Mouse (Mus musculus): ENCODE data around the gene Nupr1. TPM values are rescaled to one million over a fixed set of nuclear protein-coding genes. Genes with fewer than 3 reads are reported as not detected.

Nupr1 gene
- total RNA-seq, 2 experiments from 2014 or later = 17.6 to 21.0 TPM

DNA sequence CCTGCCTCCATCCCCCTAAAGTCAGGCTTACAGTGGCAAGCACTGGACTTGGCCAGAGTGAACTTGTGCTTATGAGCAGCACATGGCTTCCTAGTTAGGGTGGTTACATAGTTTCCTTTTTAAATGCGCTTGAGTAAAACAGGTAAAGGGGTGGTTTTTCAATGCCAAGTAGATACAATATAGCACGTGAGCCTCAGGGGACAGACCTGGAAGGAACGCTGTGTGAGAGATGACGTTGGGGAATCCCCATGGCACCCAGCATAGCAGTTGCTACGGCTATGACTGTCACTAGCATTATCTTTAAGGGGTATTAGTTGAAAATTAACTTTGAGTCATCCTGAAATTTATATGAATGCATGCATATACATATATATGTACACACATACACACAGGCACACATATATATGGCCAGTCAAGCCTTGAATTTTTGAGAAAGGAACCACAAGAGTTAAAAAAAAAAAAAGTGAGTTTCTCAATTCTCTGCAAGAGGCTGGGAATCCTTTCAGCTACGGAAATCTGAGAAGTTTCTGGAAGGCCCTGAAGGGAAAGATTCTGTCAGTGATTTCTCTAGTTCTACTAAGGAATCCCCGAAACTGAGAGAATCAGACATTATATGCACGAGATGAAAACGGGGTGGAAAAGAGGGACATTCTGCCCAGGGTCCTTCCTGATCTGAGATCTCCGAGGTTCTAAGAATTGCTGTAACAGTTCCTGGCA, 10.9 kb downstream of the Nupr1 start:
- intact Hi-C loops (cut with DNase I) = no loop called here
- Histone ChIP-seq H3K27ac (no peak overlapping the region), H3K4me3 (no peak overlapping the region)
- DNase-seq (ENCODE audit: extremely low spot score in 1 of 2, low spot score in 2 of 2) = no peak
- no peak for TF ChIP-seq CTCF (IDR thresholded peaks at IDR 0.05)

DNA sequence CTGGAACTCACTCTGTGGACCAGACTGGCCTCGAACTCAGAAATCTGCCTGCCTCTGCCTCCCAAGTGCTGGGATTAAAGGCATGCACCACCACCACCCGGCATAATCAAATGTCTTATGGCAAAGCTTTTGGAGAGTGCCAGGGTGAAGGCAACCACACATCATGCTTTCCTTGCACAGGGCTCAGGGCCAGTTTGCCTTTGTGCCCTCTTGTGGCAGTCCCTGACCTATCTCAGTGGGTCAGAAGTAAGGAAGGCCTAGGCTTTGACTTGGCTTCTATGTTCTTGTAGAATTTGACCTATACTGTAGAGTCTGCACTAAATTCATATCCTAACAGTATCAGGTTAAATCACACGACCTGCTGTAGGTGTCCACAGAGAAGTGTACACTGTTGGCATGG, 14.0 kb downstream of the Nupr1 start:
- TF ChIP-seq CTCF (IDR thresholded peaks at IDR 0.05) = no peak; the same call in 1 of the 2 replicates
- no peak overlapping the region for H3K27ac ChIP-seq
- no peak overlapping the region for H3K4me3 ChIP-seq
- no peak for DNase-seq (ENCODE audit: extremely low spot score in 1 of 2, low spot score in 2 of 2)
- intact Hi-C loops (cut with DNase I) = no loop called here

DNA sequence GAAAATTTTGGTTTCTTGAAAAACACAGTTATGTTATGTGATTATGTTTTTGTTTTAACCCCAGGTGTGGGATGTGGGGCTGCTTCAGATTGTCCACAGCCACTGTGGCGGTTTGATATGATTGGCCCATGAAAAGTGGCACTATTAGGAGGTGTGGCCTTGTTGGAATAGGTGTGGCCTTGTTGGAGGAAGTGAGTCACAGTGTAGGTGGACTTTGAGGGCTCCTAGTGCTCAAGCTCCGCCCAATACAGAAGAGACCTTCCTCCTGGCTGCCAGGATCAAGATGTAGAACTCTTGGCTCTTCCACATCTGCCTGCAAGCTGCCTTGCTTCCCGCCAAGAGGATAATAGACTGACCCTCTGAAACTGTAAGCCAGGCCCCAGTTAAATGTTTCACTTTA, 17.9 kb downstream of the Nupr1 start:
- Histone ChIP-seq H3K27ac (no peak overlapping the region), H3K4me3 (no peak overlapping the region)
- no peak for DNase-seq (ENCODE audit: extremely low spot score in 1 of 2, low spot score in 2 of 2)
- intact Hi-C loops (cut with DNase I) = no loop called here
- no peak for TF ChIP-seq CTCF (IDR thresholded peaks at IDR 0.05)

DNA sequence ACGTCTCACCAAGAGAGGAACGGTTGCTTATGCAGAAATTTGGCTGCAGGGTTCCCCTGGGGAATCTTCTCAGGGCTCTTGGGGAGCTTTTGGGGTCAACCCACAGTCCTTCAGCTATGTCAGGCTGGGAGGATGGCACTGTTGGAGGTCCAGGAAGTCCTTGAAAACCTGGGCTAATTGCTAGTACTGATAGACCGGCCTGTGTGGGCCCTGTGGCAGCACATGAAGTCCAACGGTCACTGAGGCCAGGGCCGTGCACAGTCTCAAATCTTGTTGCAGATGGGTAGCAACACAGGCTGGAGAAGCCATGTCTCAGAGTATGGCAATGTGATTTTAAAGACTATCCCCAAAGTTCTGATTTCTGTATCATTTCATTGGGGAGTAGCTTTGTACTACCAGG, 22.9 kb downstream of the Nupr1 start:
- intact Hi-C loops (cut with DNase I) = loop anchor here (10.0 kb wide), 1 partner anchor 557 kb away; no protein-coding TSS in a partner anchor
- no peak for DNase-seq (ENCODE audit: extremely low spot score in 1 of 2, low spot score in 2 of 2)
- no peak for TF ChIP-seq CTCF (IDR thresholded peaks at IDR 0.05)
- Histone ChIP-seq H3K4me3 (no peak overlapping the region), H3K27ac (no peak overlapping the region)

DNA sequence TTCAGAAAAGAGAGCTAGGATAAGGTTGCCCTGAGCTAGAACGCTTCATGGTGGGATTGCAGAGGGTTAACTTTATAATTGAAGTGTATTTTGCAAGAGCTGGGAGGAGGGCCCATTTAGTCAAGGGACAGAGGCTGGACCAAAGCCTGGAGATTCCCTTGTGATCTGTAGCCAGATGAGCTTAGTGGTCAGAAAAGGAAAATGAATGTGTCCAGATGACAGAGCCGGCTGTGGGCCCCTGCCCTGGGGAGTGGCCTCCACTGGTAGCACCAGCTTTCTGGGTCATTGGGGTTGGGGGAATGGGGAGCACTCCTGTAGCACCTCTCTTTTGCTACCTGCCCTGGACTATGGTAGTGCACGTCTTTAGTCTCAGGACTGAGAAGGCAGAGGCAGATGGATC, 23.6 kb downstream of the Nupr1 start:
- intact Hi-C loops (cut with DNase I) = loop anchor here (10.0 kb wide), 1 partner anchor 558 kb away; no protein-coding TSS in a partner anchor

DNA sequence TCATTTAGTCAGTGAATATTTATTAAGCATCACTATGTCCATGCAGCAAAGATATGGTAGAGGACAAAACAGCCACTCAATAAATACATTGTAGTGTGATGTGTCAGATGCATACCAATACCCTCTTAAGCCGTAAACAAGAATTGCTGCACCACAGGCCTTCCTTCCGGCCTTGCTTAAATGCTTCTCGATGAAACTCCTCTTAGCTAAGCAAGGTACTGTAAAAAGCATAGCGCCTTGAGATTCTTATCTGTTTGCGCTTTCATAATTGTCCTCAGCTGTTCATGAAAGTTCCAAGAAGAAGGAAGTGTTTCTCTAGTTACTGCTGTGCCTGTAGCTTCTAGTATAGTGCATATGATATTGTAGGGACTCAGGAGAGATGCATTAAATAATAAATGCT, 24.1 kb downstream of the Nupr1 start:
- Histone ChIP-seq H3K4me3 (no peak overlapping the region), H3K27ac (no peak overlapping the region)
- no peak for TF ChIP-seq CTCF (IDR thresholded peaks at IDR 0.05)
- intact Hi-C loops (cut with DNase I) = loop anchor here (10.0 kb wide), 1 partner anchor 558 kb away; no protein-coding TSS in a partner anchor
- no peak for DNase-seq (ENCODE audit: extremely low spot score in 1 of 2, low spot score in 2 of 2)

More for the DNA sequence above, 23.6 kb downstream of the Nupr1 start:
- Histone ChIP-seq H3K27ac (no peak overlapping the region), H3K4me3 (no peak overlapping the region)
- no peak for DNase-seq (ENCODE audit: extremely low spot score in 1 of 2, low spot score in 2 of 2)
- no peak for TF ChIP-seq CTCF (IDR thresholded peaks at IDR 0.05)

DNA sequence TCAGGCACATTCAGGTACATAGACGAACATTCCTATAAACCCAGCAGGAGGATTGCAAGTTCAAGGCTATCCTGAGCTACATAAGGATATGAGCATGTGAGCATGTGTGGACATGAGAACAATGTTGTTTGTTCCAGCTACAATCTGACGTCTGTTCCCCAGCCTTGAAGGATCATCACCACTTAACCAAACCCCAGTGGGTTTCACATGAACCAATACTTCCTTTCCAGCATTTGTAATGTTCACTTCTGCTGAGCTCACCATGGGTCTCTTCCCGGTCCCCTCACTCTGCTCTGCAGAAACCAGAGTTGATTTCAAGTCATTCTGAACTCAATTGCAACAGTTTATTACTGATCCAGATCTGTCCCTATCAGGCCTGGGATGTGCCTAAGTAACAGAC, 28.0 kb downstream of the Nupr1 start:
- no peak overlapping the region for H3K4me3 ChIP-seq
- no peak overlapping the region for H3K27ac ChIP-seq
- TF ChIP-seq CTCF (IDR thresholded peaks at IDR 0.05) = no peak
- DNase-seq (ENCODE audit: extremely low spot score in 1 of 2, low spot score in 2 of 2) = no peak
- intact Hi-C loops (cut with DNase I) = loop anchor here (10.0 kb wide), 1 partner anchor 562 kb away; no protein-coding TSS in a partner anchor

DNA sequence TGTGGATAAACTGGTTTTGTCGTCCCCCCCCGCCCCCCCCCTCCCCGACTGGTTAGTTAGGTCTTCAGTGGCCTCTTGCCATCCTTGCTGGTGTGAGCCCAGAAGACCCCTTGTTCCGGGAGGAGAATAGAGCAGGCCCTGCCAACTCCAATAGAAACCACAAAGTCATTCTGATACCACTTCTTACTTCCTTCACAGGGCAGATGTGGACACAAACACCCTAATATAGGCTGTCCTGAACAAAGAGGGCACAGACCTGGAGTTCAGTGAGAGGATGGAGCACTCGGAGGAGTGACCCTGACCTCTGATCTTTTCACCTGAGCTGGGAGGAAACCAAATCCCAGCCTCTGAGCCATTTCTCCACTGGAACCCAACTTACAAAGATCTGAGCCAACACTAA, 28.8 kb downstream of the Nupr1 start:
- no peak overlapping the region for H3K27ac ChIP-seq
- H3K4me3 ChIP-seq = no peak overlapping the region
- no peak for TF ChIP-seq CTCF (IDR thresholded peaks at IDR 0.05)
- DNase-seq (ENCODE audit: extremely low spot score in 1 of 2, low spot score in 2 of 2) = no peak
- intact Hi-C loops (cut with DNase I) = loop anchor here (10.0 kb wide), 1 partner anchor 563 kb away; no protein-coding TSS in a partner anchor

DNA sequence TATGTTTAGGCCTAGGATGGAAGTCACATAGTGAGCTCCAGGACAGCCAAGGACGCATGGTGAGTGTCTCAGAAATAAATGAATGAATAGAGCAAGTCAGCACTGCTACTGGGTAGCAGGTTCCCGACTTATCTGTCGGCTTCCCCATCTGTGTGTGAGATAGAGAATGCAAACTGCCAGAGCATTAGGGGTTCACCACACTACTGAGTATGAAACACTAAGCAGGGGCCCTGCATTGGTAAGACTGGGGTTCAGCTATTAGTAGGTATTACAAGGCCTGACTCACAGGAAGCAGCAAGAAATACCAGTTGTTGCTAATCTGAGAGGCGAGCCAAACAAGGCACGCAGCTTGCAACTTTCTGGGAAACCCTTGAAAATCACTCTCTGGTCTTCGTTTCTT, 31.7 kb downstream of the Nupr1 start:
- intact Hi-C loops (cut with DNase I) = no loop called here
- no peak overlapping the region for H3K4me3 ChIP-seq
- H3K27ac ChIP-seq = no peak overlapping the region
- DNase-seq (ENCODE audit: extremely low spot score in 1 of 2, low spot score in 2 of 2) = no peak
- no peak for TF ChIP-seq CTCF (IDR thresholded peaks at IDR 0.05)

DNA sequence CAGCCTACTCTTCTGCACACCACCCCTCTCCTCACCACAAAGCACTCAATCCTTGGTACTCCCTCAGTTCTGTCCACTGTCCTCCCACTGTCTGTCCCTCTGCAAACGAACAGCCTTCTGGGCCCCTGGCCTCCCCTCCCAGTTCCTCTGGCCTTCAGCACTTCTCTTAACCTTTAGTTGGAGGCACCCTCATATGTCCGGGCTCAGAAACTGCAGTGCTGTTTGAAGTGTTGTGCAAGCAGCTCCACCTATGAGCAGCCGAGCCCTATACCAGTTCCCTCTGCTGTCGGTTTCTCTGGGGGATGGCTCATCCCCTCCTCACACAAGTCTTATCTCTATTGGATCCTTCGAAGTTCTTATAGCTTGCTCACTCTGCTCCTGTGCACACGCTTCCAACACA, 34.2 kb downstream of the Nupr1 start:
- no peak for TF ChIP-seq CTCF (IDR thresholded peaks at IDR 0.05)
- intact Hi-C loops (cut with DNase I) = no loop called here
- H3K4me3 ChIP-seq = no peak overlapping the region
- H3K27ac ChIP-seq = no peak overlapping the region
- no peak for DNase-seq (ENCODE audit: extremely low spot score in 1 of 2, low spot score in 2 of 2)

DNA sequence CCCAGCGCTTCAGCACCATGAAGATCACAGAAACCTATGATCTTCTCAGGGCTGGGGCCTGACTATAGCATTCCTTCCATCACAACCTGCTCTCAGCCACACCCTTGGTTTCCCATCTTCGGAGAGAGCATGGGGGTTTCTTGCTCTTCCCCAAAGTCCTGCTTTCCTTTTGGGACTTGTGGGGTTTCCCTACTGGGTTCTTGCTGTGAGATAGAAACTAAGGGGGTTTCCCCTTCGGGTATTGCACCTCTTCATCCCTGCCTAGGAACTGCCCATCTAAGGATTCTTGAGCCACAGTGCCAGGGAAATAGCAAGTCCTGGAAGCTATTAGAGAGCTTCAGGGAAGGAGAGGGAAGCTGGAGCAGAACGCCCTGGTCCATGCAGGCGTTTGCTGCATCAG, 34.8 kb downstream of the Nupr1 start:
- intact Hi-C loops (cut with DNase I) = no loop called here
- H3K27ac ChIP-seq = no peak overlapping the region
- H3K4me3 ChIP-seq = no peak overlapping the region
- DNase-seq (ENCODE audit: extremely low spot score in 1 of 2, low spot score in 2 of 2) = no peak
- TF ChIP-seq CTCF (IDR thresholded peaks at IDR 0.05) = no peak

DNA sequence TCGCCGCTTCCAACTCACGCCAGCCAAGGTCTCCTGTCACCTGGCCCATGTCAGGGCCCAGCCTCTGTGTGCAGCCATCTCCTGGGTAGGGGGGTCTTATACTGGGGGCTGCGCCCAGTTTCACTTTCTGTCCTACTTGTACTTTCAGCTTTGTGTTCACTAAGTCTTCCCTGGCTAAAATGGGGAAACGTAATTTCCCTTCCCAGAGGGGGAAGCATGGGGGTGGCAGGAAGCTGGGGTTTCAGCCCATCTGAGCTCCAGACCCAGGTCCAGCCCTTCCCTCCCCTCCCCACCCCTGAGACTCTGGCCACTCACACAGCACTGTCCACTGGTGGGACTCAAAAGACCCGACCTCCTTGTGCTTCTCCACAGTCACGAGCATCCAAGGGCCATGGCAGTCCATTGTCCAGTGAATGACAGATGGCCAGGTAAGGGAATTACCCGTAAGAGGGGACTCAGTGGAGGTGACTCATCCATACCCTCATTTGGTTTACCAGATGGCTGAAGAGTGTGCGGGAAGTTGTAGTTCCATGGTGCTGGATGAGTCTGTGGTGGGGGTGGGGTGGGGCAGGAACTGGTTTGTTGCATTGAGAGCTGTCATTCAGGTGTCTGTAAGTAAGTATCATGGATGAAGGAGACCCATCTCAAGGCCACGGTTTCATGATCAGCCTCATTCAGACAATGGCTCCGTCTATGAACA, 35.6 kb downstream of the Nupr1 start, which contains the start of gene Il27:
TSS of gene Il27 (minus strand) at position 80 of the 700 bp plus-strand sequence.
- Histone ChIP-seq H3K27ac (no peak within 1 kb of the TSS), H3K4me3 (no peak within 1 kb of the TSS)
- no peak for DNase-seq (ENCODE audit: extremely low spot score in 1 of 2, low spot score in 2 of 2)
- intact Hi-C loops (cut with DNase I) = no loop called here
- TF ChIP-seq CTCF (IDR thresholded peaks at IDR 0.05) = no peak

Measured in left cerebral cortex, adult 2 months (tissue).